Mouse (Mus musculus) ES-E14 (cell line): ENCODE data around the gene Rnf169.

Experiments used
- MAFK ChIP-seq: IDR thresholded peaks from 2 replicates; pipeline ENCODE4 v1.6.1; 2014; ENCODE audit warnings: mild to moderate bottlenecking, low read depth, low read length, inconsistent platforms; ENCODE audit not compliant: insufficient read depth
- ZC3H11A ChIP-seq: IDR thresholded peaks from 2 replicates; pipeline ENCODE4 v1.6.1; 2012; ENCODE audit warnings: low read depth, mild to moderate bottlenecking, inconsistent platforms, low read length, borderline replicate concordance
- ZNF384 ChIP-seq: IDR thresholded peaks from 2 replicates; pipeline ENCODE4 v1.6.1; 2012; ENCODE audit warnings: low read depth, low read length, inconsistent platforms

DNA sequence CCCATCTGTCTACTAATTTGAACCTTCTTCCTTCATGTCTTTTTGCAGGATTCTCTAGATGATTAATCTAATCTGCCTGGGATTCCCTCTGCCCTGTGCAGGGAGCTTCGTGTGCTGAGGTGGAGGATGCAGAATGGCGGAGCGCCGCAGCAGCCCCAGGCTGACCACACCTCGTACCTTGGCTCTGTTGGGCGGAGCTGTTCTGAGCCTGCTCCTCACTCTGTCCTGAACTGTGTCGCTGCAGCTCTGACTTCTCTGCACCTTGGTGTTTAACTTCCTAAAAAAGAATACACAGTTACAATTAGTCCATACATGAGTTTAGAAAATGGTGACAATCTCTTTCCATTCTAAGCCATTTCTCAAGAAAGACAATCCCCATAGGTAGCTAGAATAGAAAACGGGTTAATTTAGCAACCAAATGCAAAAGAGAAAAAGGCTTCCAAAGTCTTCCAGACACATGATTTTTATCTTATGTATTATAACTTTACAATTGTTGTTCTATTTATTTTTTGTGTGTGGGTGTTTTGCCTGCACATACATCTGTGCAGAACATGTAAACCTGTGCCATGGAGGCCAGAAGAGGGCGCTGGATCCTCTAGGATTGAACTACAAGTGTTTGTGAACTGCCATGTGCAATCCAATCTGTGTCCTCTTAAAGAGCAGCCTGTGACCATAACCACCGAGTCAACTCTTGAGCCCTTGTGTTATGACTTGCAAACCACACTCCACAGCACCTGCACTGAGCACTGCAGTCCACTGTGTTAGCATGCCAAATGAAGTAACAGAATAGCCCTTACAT lies 53.1 kb downstream of the Rnf169 start:
- TF ChIP-seq ZNF384 (no peak), MAFK (no peak), ZC3H11A (no peak)
